Mouse (Mus musculus) c-Kit-positive CD71-positive TER-119-positive erythroid progenitor cells, embryonic 14.5 days (primary cell): ENCODE data around the gene Ephb1.

Experiments used
- DNase-seq: peaks from one replicate; pipeline ENCODE4 v3.0.0-alpha.2; 2013; ENCODE audit warnings: low spot score

Ephb1 gene

DNA sequence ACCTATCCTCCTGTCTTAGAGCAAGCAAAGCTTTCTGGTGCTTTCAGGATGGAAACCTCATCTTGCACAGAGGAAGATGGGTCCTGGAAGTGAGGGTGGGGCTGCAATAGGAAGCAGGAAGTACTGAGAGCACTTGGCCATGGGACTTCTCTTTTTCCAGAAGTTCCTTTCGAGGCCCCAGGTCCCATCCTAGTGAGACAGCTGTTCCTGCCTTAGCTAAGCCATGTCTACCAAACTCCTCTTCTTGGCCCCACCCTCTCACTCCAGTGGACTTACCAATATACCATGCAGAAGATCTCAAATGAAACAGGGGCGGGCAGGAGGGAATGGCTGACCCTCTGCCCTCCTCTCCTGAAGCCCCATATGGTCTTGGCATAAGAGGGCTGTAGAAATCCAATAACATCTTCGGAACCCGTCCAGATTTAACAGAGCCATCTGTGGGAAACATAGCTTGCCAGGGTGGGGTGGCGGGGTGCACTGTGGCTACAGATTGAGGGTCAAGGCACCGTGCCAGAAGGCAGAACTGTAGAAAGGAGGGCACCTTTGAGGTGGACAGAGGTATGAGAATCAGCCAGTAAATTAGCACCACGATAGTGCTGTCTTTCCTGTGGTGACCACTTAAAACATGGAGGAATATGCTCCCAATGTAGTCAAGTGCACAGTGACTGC is 48.9 kb downstream of the Ephb1 start:
- no peak for DNase-seq

DNA sequence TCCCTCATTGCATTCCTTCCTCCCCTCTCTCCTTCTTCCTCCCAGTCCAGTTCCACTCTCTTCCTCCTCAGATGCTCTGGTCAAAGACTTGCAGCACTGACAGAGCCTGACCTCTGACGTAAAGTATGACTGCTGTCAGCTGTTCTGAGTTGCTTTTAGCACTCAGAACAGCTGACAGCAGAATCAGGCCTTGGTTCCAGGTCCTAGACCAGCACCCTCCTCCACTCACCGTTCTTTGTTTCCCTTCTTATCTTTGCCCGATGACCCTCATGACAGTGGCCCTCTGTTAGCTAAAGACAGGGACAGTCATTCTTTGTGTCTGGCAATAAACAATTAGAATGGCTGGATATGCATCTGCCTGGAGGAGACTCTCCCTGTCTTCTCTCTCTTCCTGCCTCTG is 49.7 kb downstream of the Ephb1 start:
- no peak for DNase-seq

- no peak for DNase-seq
These were observed 50.6 kb downstream of the Ephb1 start for GRCm38 (mm10) chr9:102303882-102304281.

DNA sequence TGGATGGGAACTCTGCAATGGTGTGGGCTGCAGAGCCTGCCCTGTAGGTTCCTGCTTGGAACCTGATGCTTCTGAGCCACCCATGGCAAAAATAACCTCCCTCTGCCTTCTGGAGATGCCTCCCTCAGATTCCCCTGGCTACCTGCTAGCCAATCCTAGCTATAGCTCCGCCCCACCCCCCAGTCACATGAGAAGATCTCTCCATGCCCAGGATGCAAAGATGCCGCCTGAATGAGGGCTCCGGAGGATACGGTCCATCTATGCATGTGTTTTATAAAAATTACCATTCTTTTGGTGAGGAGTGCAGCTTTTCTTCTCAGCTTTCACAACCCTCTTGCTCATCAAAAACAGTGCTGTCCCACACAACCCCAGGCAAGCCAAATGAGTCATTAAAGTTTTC is 53.5 kb downstream of the Ephb1 start:
- no peak for DNase-seq

- DNase-seq, result no peak
These were observed 55.8 kb downstream of the Ephb1 start for GRCm38 (mm10) chr9:102298741-102299140.

GRCm38 (mm10) chr9:102297986-102298385 is 56.5 kb downstream of the Ephb1 start:
- DNase-seq, result no peak

DNA sequence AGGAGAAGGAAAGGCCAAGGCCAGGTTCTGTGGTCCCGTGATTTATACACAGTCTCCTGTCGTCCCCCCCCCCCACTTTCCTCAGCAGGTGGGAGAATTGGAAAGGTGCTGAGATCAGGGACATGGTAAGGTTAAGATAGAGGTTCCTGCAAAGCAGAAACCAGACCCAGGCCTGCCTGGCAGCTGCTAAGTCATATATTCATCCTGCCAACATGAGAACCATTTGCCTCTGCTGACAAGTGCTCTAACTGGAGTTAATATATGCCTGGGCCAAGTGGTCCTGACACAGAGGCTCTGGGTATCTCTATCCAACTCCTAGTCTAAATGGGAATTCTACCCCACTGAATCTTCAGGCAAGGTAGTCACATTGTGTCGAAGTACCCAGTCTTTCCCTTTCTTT is 57.3 kb downstream of the Ephb1 start:
- no peak for DNase-seq

- no peak for DNase-seq
These were observed 60.9 kb downstream of the Ephb1 start for GRCm38 (mm10) chr9:102293605-102294004.

DNA sequence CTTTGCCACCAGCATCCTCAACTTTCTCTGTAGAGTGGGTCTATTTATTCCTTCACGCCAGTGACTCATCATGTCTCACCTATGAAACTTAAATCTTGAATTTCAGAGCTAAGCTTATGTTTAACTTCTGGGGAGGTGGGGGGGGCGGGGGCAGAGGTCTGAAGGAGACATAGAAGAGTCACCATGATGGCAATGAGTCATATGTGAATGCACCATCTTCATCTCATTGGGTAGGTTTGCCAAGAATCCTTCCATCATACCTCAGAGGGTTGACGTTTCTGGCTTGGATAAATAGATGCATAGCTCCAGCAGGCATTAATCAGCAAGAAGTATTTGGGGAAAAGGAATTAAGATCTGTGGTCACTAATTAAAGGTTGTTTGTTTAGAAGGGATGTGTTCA is 63.3 kb downstream of the Ephb1 start:
- no peak for DNase-seq

- no peak for DNase-seq
These were observed 66.1 kb downstream of the Ephb1 start for GRCm38 (mm10) chr9:102288356-102288755.

- DNase-seq, result no peak
These were observed 78.6 kb downstream of the Ephb1 start for GRCm38 (mm10) chr9:102275931-102276330.

- DNase-seq, result no peak
These were observed 80.5 kb downstream of the Ephb1 start for GRCm38 (mm10) chr9:102274016-102274415.

DNA sequence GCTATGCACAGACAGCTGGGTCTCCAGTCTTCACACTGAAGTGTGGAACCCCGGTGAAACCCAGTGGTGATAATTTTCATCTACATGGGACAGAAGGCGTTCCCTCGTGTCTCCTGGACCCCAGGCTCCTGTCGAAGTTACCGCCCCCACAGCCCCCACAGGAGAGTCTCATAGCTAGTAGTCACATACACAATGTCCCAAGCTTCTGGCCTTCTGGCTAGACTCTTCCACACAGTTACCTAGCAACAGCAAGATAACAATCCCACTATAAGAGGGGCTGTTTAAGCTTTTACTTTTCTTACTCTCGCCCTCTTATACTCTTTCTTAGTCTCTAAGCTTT is 81.1 kb downstream of the Ephb1 start:
- DNase-seq, result no peak

DNA sequence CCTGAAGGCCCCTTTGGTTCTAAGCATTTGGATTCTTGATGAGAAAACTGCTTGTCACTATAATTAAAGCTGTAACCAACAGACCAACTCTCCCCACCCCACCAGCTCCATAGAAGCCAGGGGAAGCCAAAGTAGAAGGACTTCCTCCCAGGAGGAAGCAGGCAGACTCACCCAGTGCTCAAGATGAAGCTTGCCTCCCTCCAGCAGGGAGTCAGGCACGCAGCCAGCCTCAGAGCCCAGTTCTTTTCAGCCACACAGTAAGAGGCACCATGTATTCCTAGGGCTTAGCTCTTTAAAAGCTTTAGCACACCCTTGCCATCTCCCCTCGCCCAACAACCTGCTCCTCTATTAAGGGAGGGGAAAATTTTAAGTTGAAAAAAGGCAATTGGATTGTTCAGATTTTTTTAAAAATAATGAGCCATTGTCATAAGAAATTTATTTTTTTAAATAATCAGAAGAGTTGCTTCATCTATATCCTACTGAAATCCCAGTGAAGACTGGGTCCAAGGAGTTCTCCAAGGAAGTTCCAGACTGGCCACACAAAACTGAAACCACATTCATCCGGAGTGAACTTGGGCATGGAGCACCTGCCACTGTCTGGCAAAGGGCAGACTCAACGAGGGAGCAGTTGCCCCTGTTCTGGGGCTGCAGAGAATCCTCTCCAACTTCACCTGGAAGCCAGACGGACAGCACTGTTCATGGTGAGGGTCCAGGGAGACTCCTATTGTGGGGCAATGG is 81.6 kb downstream of the Ephb1 start:
- DNase-seq, result no peak

DNA sequence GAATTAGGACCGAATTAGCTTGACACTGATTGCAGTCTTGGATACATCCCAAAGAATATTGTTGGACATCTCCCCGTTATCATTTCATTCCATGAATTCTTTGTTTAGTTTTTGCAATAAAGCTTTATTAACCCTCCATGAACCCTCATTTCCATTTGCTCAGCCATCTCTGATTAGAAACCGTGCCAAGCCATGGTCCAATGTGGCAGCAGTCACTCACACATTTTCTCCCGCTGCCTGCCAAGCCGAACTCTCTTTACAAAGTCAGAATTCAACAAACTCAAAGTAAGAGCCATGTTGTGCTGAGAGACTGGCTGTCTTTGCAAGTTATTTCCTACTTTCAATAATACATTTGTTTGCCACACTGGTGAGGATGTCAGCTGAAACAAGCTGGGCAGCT is 84.0 kb downstream of the Ephb1 start:
- DNase-seq, result no peak

GRCm38 (mm10) chr9:102267311-102268027 is 87.0 kb downstream of the Ephb1 start:
- no peak for DNase-seq

- DNase-seq, result no peak
These were observed 90.7 kb downstream of the Ephb1 start for GRCm38 (mm10) chr9:102263760-102264159.

GRCm38 (mm10) chr9:102262100-102262501 is 92.4 kb downstream of the Ephb1 start:
- no peak for DNase-seq

DNA sequence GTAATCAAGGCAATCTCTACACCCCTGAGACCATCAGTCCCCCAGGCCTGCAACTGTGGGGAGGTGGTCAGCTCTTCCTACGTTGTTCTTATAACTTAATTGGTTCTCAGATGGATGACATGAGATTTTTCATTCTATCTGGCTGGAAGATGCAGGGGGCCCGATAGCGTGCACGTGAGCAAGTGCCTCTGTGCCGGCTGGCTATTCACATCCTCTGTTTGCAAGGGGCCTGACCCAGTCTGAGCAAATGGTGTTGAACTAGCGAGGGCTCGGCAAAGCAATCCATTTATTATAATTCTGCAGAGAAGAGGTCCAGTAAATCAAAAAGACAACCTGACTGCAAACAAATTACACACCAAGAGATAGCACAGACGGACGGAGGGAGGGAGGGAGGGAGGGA is 93.0 kb downstream of the Ephb1 start:
- DNase-seq, result no peak

DNA sequence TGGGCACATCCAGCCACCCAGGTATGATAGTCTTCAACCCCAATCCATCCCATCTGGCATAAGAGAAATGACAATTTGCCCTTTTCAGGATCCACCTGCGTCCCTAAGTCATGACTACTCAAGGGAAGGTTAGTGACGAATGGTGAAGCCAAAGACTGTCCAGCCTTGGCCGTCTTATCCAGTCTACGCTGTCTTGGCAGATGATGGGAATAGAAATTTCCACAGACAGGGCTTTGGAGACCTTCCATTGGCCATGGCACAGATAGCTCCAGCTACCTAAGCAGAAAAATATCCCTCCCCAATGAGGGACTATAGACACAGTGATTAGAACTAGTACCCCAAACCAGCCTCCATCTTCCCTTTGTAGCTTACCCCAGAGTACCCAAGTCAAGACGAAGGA is 98.1 kb downstream of the Ephb1 start:
- DNase-seq, result no peak

DNA sequence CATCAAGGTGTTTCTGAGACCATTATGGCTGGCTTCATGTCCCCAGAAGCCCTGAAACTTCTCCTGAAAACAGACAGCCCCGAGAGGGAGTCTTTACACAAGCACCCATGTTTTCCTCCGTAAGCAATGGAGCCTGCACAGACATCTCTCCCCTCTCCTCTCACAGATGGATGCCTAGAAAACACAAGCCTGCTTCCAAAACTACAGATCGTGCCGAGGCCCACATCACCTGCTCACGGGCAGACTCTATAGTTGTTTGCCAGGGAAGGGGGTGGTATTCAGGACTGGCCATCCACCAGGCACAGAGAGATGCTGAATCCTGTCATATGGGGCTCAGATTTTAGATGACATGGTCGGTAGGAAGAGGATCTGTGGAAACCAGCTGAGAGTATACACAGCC is 98.7 kb downstream of the Ephb1 start:
- DNase-seq, result no peak

- DNase-seq, result no peak
These were observed 105.2 kb downstream of the Ephb1 start for GRCm38 (mm10) chr9:102249124-102249816.

DNA sequence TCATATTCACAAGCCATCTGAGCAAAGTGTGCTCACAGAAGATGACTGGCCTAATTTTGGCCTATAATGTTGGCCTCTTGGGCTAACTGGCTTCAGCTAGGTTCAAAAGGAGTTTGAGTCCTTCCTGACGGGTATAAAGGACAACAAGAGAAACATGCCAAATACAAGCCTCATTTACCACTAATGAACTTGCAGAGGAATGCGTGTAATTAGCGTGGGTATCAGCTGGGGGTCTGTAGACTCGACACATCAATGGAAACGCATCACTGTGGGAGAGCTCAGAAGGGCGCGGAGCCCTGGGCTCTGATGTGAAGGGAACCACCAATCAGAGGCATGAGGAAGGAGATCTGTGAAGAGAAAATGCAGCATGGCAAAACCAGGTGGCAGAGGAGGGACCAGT is 108.9 kb downstream of the Ephb1 start:
- DNase-seq, result no peak
